Mouse (Mus musculus): ENCODE results near the gene Ogg1. TPM values are rescaled to one million over a fixed set of nuclear protein-coding genes. Genes with fewer than 3 reads are reported as not detected.

Ogg1 gene
- total and polyA plus RNA-seq, 3 experiments: 10.4 to 30.4 (median 11.5) TPM

DNA sequence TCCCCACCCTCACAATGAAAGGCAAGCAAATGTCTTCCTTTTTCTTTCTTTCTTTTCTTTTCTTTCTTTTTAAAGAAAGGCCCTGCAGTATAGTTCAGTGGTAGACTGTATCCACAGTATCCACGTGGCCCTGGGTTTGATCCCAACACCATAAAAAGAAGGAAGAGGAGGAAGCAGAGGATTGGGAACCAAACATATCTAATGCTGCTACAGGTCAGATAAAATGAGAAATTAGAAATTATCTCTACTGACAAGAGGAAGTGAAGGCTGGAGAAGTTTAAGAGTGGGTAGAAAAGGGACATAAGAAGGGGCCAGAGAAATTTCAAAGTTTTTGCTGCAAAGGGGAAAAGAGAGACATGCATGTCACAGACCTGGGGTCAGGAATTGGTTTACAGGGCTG, 40.5 kb upstream of the Ogg1 start:
- DNase-seq (ENCODE audit: low spot score) (no peak), ATAC-seq (ENCODE audit: extremely low read depth, insufficient number of reproducible peaks, low FRiP score, poor library complexity, severe bottlenecking) (no peak)
- H3K9me3 ChIP-seq (replicated peaks): no peaks in the 10 kb centered on the region
- no peaks in the 10 kb centered on the region for H3K4me1 ChIP-seq (ENCODE audit: insufficient read depth, low read depth, low read length)
- peaks cover 22% of the 10 kb centered on the region; the same call in 1 of the 2 replicates for H3K27me3 ChIP-seq (ENCODE audit: insufficient read depth, low read length)
- H3K36me3 ChIP-seq (replicated peaks): no peaks in the 10 kb centered on the region
- no peak for TF ChIP-seq TAL1 (conservative IDR thresholded peaks at IDR 0.05; ENCODE audit: low read depth, low read length)
- no peak for TF ChIP-seq GATA1 (IDR thresholded peaks at IDR 0.05; ENCODE audit: borderline replicate concordance, low read length)
- no peak for TF ChIP-seq POLR2AphosphoS5 (IDR thresholded peaks at IDR 0.05; ENCODE audit: insufficient replicate concordance, low read depth, low read length)
- no peak for TF ChIP-seq CTCF (IDR thresholded peaks at IDR 0.05; ENCODE audit: low read depth, low read length)
- no peak for TF ChIP-seq GATA2 (IDR thresholded peaks at IDR 0.05; ENCODE audit: borderline replicate concordance, low read depth, low read length)
- H3K4me3 ChIP-seq (ENCODE audit: low read depth, low read length): no peak overlapping the region

DNA sequence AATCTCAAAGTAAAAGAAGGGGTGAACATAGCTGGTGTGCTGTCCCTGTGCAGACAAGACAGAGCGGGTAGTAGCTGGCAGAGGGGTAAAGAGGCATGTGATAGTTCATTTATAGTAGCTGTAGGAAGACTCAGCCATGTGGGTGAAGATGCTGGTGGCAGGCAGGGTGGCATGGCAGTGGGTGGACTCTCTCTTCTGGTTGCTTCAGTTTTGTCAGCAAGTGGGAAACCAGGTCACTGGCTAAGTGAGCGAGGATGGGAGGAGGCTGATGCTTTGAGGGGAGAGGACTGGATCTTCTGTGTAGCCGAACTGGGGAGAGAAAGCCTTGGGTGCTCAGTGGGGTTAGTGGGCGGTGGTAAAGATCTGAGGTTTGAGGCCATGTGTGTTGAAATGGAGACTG, 39.5 kb upstream of the Ogg1 start:
- peaks cover 24% of the 10 kb centered on the region; the same call in 1 of the 2 replicates for H3K27me3 ChIP-seq (ENCODE audit: insufficient read depth, low read length)
- no peaks in the 10 kb centered on the region for H3K9me3 ChIP-seq (replicated peaks)
- ATAC-seq (ENCODE audit: extremely low read depth, insufficient number of reproducible peaks, low FRiP score, poor library complexity, severe bottlenecking): no peak
- no peaks in the 10 kb centered on the region for H3K36me3 ChIP-seq (replicated peaks)
- H3K4me1 ChIP-seq (ENCODE audit: insufficient read depth, low read depth, low read length): no peaks in the 10 kb centered on the region
- no peak overlapping the region for H3K4me3 ChIP-seq (ENCODE audit: low read depth, low read length)
- DNase-seq (ENCODE audit: low spot score): no peak
- TF ChIP-seq GATA1 (IDR thresholded peaks at IDR 0.05; ENCODE audit: borderline replicate concordance, low read length): no peak
- no peak for TF ChIP-seq GATA2 (IDR thresholded peaks at IDR 0.05; ENCODE audit: borderline replicate concordance, low read depth, low read length)
- TF ChIP-seq CTCF (IDR thresholded peaks at IDR 0.05; ENCODE audit: low read depth, low read length): no peak
- no peak for TF ChIP-seq POLR2AphosphoS5 (IDR thresholded peaks at IDR 0.05; ENCODE audit: insufficient replicate concordance, low read depth, low read length)
- no peak for TF ChIP-seq TAL1 (conservative IDR thresholded peaks at IDR 0.05; ENCODE audit: low read depth, low read length)

DNA sequence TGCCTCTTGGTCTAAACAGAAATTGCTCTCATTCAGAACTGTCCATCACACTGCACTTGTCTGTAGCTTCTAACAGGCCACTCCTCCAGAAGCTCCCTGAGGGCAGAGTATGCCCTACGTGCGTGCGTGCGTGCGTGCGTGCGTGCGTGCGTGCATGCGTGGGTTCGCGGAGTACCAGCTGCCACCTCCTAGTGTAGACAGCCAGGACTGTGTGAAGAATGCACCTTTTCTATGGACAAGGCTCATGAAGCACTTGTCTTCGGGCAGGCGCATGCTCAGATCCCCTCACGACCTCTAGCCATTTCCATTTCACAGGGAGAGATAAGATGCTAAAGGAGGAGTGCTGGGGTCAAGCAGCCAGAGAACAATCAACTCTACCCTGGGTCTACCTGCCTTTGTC, 37.4 kb upstream of the Ogg1 start:
- TF ChIP-seq POLR2AphosphoS5 (IDR thresholded peaks at IDR 0.05; ENCODE audit: insufficient replicate concordance, low read depth, low read length): no peak
- H3K9me3 ChIP-seq (replicated peaks): no peaks in the 10 kb centered on the region
- H3K36me3 ChIP-seq (replicated peaks): no peaks in the 10 kb centered on the region
- H3K27me3 ChIP-seq (ENCODE audit: insufficient read depth, low read length): peaks cover 20% of the 10 kb centered on the region
- H3K4me3 ChIP-seq (ENCODE audit: low read depth, low read length): no peak overlapping the region
- no peak for DNase-seq (ENCODE audit: low spot score)
- H3K4me1 ChIP-seq (ENCODE audit: insufficient read depth, low read depth, low read length): peaks cover 6% of the 10 kb centered on the region; the same call in 1 of the 2 replicates
- ATAC-seq (ENCODE audit: extremely low read depth, insufficient number of reproducible peaks, low FRiP score, poor library complexity, severe bottlenecking): no peak

DNA sequence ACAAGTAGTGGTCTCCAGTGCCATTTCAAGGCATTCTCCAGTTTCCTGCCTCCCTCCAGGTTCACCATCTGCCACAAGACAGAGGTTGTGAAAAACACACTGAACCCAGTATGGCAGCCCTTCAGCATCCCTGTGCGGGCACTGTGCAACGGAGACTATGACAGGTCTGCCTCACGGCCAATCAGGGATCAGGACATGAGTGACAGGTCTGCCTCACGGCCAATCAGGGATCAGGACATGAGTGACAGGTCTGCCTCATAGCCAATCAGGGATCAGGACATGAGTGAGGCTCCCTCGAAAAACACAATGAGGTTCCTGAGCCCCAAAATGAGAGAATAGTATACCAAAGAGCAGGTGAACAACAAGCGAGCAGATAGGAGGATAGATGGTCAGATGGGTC, 36.4 kb upstream of the Ogg1 start:
- no peak for ATAC-seq (ENCODE audit: extremely low read depth, insufficient number of reproducible peaks, low FRiP score, poor library complexity, severe bottlenecking)
- Histone ChIP-seq H3K27me3 (ENCODE audit: insufficient read depth, low read length) (peaks cover 24% of the 10 kb centered on the region), H3K9me3 (replicated peaks) (no peaks in the 10 kb centered on the region), H3K4me3 (ENCODE audit: low read depth, low read length) (no peak overlapping the region), H3K36me3 (replicated peaks) (no peaks in the 10 kb centered on the region), H3K4me1 (ENCODE audit: insufficient read depth, low read depth, low read length) (peaks cover 6% of the 10 kb centered on the region; the same call in 1 of the 2 replicates)
- no peak for TF ChIP-seq GATA2 (IDR thresholded peaks at IDR 0.05; ENCODE audit: borderline replicate concordance, low read depth, low read length)
- no peak for TF ChIP-seq TAL1 (conservative IDR thresholded peaks at IDR 0.05; ENCODE audit: low read depth, low read length)
- TF ChIP-seq POLR2AphosphoS5 (IDR thresholded peaks at IDR 0.05; ENCODE audit: insufficient replicate concordance, low read depth, low read length): no peak
- no peak for TF ChIP-seq CTCF (IDR thresholded peaks at IDR 0.05; ENCODE audit: low read depth, low read length)
- no peak for TF ChIP-seq GATA1 (IDR thresholded peaks at IDR 0.05; ENCODE audit: borderline replicate concordance, low read length)
- no peak for DNase-seq (ENCODE audit: low spot score)

DNA sequence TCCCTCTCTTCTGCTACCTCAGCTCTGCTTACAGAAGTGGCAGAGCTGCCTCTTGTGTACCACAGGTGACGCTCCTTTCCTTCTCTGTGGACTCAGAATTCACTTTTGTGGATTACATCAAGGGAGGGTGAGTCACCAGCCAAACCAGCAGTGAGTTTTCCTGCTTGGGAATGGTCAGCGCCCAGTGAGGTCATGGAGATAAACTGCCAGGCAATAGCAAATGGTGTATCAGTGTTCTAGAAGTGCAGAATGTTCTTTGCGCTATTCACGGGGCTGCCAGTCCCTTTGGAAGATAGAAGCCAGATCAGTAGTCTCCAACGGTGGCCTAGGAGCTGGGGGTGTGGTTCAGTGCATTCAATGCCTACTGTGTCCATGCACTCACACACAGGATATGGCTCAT, 33.8 kb upstream of the Ogg1 start:
- Histone ChIP-seq H3K9me3 (replicated peaks) (no peaks in the 10 kb centered on the region), H3K27me3 (ENCODE audit: insufficient read depth, low read length) (peaks cover 12% of the 10 kb centered on the region), H3K36me3 (replicated peaks) (no peaks in the 10 kb centered on the region), H3K4me1 (ENCODE audit: insufficient read depth, low read depth, low read length) (peaks cover 11% of the 10 kb centered on the region; the same call in 1 of the 2 replicates), H3K4me3 (ENCODE audit: low read depth, low read length) (no peak overlapping the region)
- no peak for ATAC-seq (ENCODE audit: extremely low read depth, insufficient number of reproducible peaks, low FRiP score, poor library complexity, severe bottlenecking)
- no peak for DNase-seq (ENCODE audit: low spot score)
- TF ChIP-seq CTCF (IDR thresholded peaks at IDR 0.05; ENCODE audit: low read depth, low read length) (no peak), GATA2 (IDR thresholded peaks at IDR 0.05; ENCODE audit: borderline replicate concordance, low read depth, low read length) (no peak), GATA1 (IDR thresholded peaks at IDR 0.05; ENCODE audit: borderline replicate concordance, low read length) (no peak), POLR2AphosphoS5 (IDR thresholded peaks at IDR 0.05; ENCODE audit: insufficient replicate concordance, low read depth, low read length) (no peak), TAL1 (conservative IDR thresholded peaks at IDR 0.05; ENCODE audit: low read depth, low read length) (no peak)

DNA sequence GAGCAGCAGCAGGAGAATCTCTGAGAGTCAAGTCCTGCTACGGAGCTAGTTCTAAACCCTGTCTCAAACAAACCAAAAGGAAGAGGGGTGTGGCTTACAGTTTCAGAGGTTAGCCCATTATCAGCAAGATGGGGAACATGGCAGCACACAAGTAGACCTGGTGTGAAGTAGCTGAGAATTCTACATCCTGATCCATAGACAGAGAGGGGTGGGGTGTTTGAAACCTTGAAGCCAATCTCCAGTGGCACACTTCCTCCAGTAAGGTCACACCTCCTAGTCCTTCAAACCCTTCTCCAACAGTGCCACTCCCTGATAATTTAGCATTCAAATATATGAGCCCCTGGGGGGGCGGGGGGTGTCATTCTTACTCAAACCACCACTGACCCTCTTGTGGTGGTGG, 30.7 kb upstream of the Ogg1 start:
- ATAC-seq (ENCODE audit: extremely low read depth, insufficient number of reproducible peaks, low FRiP score, poor library complexity, severe bottlenecking): no peak
- Histone ChIP-seq H3K27me3 (ENCODE audit: insufficient read depth, low read length) (peaks cover 12% of the 10 kb centered on the region), H3K4me1 (ENCODE audit: insufficient read depth, low read depth, low read length) (peaks cover 14% of the 10 kb centered on the region), H3K36me3 (replicated peaks) (no peaks in the 10 kb centered on the region), H3K9me3 (replicated peaks) (no peaks in the 10 kb centered on the region), H3K4me3 (ENCODE audit: low read depth, low read length) (no peak overlapping the region)
- TF ChIP-seq CTCF (IDR thresholded peaks at IDR 0.05; ENCODE audit: low read depth, low read length) (no peak), GATA1 (IDR thresholded peaks at IDR 0.05; ENCODE audit: borderline replicate concordance, low read length) (no peak), TAL1 (conservative IDR thresholded peaks at IDR 0.05; ENCODE audit: low read depth, low read length) (no peak), GATA2 (IDR thresholded peaks at IDR 0.05; ENCODE audit: borderline replicate concordance, low read depth, low read length) (no peak), POLR2AphosphoS5 (IDR thresholded peaks at IDR 0.05; ENCODE audit: insufficient replicate concordance, low read depth, low read length) (no peak)
- no peak for DNase-seq (ENCODE audit: low spot score)

DNA sequence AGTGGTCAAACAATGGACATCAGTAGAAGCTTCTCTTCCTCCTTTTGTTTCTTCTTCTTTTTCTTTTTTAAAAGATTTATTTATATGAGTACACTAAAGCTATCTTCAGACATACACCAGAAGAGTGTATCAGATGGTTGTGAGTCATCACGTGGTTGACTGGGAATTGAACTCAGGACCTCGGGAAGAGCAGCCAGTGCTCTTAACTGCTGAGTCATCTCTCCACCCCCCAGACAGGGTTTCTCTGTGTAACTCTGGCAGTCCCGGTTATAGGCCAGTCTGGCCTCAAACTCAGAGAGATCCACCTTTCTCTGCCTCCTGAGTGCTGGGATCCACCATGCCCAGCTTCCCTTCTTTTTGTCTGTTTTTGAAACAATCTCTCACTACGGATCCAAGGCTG, 30.1 kb upstream of the Ogg1 start:
- H3K27me3 ChIP-seq (ENCODE audit: insufficient read depth, low read length): peaks cover 12% of the 10 kb centered on the region
- no peaks in the 10 kb centered on the region for H3K9me3 ChIP-seq (replicated peaks)

More for the DNA sequence above, 30.1 kb upstream of the Ogg1 start:
- H3K4me3 ChIP-seq (ENCODE audit: low read depth, low read length): no peak overlapping the region
- peaks cover 18% of the 10 kb centered on the region for H3K4me1 ChIP-seq (ENCODE audit: insufficient read depth, low read depth, low read length)
- no peaks in the 10 kb centered on the region for H3K36me3 ChIP-seq (replicated peaks)
- no peak for DNase-seq (ENCODE audit: low spot score)
- TF ChIP-seq POLR2AphosphoS5 (IDR thresholded peaks at IDR 0.05; ENCODE audit: insufficient replicate concordance, low read depth, low read length) (no peak), TAL1 (conservative IDR thresholded peaks at IDR 0.05; ENCODE audit: low read depth, low read length) (no peak), CTCF (IDR thresholded peaks at IDR 0.05; ENCODE audit: low read depth, low read length) (no peak), GATA1 (IDR thresholded peaks at IDR 0.05; ENCODE audit: borderline replicate concordance, low read length) (no peak)
- ATAC-seq (ENCODE audit: extremely low read depth, insufficient number of reproducible peaks, low FRiP score, poor library complexity, severe bottlenecking): no peak
